Mouse (Mus musculus) stomach, embryonic 14.5 days (tissue): ENCODE data around the gene Arl15. TPM values are rescaled to one million over a fixed set of nuclear protein-coding genes. Genes with fewer than 3 reads are reported as not detected.

Experiments used
- ATAC-seq: fragments of 200-750 bp; cut with Nextera tagmentation; 2 replicates; pipeline ENCODE4 v1.8.0; 2017; ENCODE audit warnings: low read depth, moderate TSS enrichment; ENCODE audit not compliant: insufficient number of reproducible peaks, insufficient read depth, low FRiP score
- H3K27ac ChIP-seq: fragments of 300-500 bp; sonication (generic); 2 replicates; pipeline ENCODE4 v1.5.1; 2014; ENCODE audit warnings: mild to moderate bottlenecking, low read length, moderate library complexity, mixed read lengths
- H3K27me3 ChIP-seq: fragments of 300-500 bp; sonication (generic); 2 replicates; pipeline ENCODE4 v1.6.1; 2014; ENCODE audit warnings: low read length, control low read depth, mixed read lengths; ENCODE audit not compliant: control insufficient read depth, insufficient read depth
- H3K36me3 ChIP-seq: fragments of 300-500 bp; sonication (generic); 2 replicates; pipeline ENCODE4 v1.6.1; 2014; ENCODE audit warnings: mild to moderate bottlenecking, control low read depth, low read length, moderate library complexity, mixed read lengths; ENCODE audit not compliant: control insufficient read depth, insufficient read depth
- H3K4me1 ChIP-seq: fragments of 300-500 bp; sonication (generic); 2 replicates; pipeline ENCODE4 v1.6.1; 2014; ENCODE audit warnings: low read length, control low read depth, mixed read lengths; ENCODE audit not compliant: control insufficient read depth, insufficient read depth
- H3K4me2 ChIP-seq: fragments of 300-500 bp; sonication (generic); replicated peaks from 2 replicates; pipeline ENCODE4 v1.6.1; 2014; ENCODE audit warnings: low read depth, low read length, control low read depth
- H3K4me3 ChIP-seq: fragments of 300-500 bp; sonication (generic); 2 replicates; pipeline ENCODE4 v1.5.1; 2014; ENCODE audit warnings: low read depth, low read length, control low read depth
- H3K9ac ChIP-seq: fragments of 300-500 bp; sonication (generic); replicated peaks from 2 replicates; pipeline ENCODE4 v1.6.1; 2014; ENCODE audit warnings: low read depth, mild to moderate bottlenecking, control low read depth, low read length, moderate library complexity, mixed read lengths
- H3K9me3 ChIP-seq: fragments of 300-500 bp; sonication (generic); 2 replicates; pipeline ENCODE4 v1.6.1; 2016; ENCODE audit warnings: low read depth, low read length, control low read depth; ENCODE audit not compliant: control insufficient read depth
- WGBS: fragments of 180-500 bp; shearing (Covaris S2); extraction: QIAGEN DNeasy Blood & Tissue Kit; methylation state at CpG from one replicate; pipeline ENCODE4 v1.1.7; 2014; 5-methylcytosine and 5-hydroxymethylcytosine counted together
- polyA plus RNA-seq: library from polyadenylated mRNA; unstranded; fragments of >200 nt; fragmentation: Nextera tagmentation; extraction: Ambion mirVana; gene quantifications from 2 replicates; pipeline ENCODE4 v1.2.1, GENCODE M21; 2014

Arl15 gene
- polyA plus RNA-seq, 1 experiment from 2014 or later = 12.0 TPM

GRCm38 (mm10) chr13:113830805-113831204 lies 36.5 kb downstream of the Arl15 start:
- Histone ChIP-seq H3K4me3 (no peak overlapping the region), H3K36me3 (no peaks in the 10 kb centered on the region; the same call in 1 of the 2 replicates), H3K4me1 (no peaks in the 10 kb centered on the region), H3K9ac (no peak overlapping the region), H3K27me3 (no peaks in the 10 kb centered on the region), H3K4me2 (no peak overlapping the region), H3K27ac (no peak overlapping the region), H3K9me3 (no peaks in the 10 kb centered on the region)
- 83% methylated on average over 3 of the region's 3 CpGs for WGBS
- no peak for ATAC-seq

- no peak overlapping the region for H3K9ac ChIP-seq
- WGBS = 82% methylated on average over 6 of the region's 6 CpGs
- no peak for ATAC-seq
These were observed 38.6 kb downstream of the Arl15 start for GRCm38 (mm10) chr13:113832947-113833346.

GRCm38 (mm10) chr13:113835921-113836320 lies 41.6 kb downstream of the Arl15 start:
- no peaks in the 10 kb centered on the region for H3K9me3 ChIP-seq
- no peak for ATAC-seq
- no peaks in the 10 kb centered on the region for H3K4me1 ChIP-seq
- H3K27me3 ChIP-seq = no peaks in the 10 kb centered on the region
- no peak overlapping the region for H3K27ac ChIP-seq
- WGBS = 93% methylated on average over 6 of the region's 6 CpGs
- H3K36me3 ChIP-seq = no peaks in the 10 kb centered on the region
- no peak overlapping the region for H3K4me3 ChIP-seq
- no peak overlapping the region for H3K4me2 ChIP-seq
- no peak overlapping the region for H3K9ac ChIP-seq

More at GRCm38 (mm10) chr13:113832947-113833346, 38.6 kb downstream of the Arl15 start:
- Histone ChIP-seq H3K4me3 (no peak overlapping the region), H3K27me3 (no peaks in the 10 kb centered on the region), H3K9me3 (no peaks in the 10 kb centered on the region), H3K4me2 (no peak overlapping the region), H3K36me3 (no peaks in the 10 kb centered on the region), H3K4me1 (no peaks in the 10 kb centered on the region), H3K27ac (no peak overlapping the region)

- Histone ChIP-seq H3K27ac (no peak overlapping the region), H3K9me3 (no peaks in the 10 kb centered on the region), H3K9ac (no peak overlapping the region), H3K36me3 (no peaks in the 10 kb centered on the region), H3K27me3 (no peaks in the 10 kb centered on the region), H3K4me2 (no peak overlapping the region), H3K4me3 (no peak overlapping the region), H3K4me1 (no peaks in the 10 kb centered on the region)
- WGBS = 93% methylated on average over 16 of the region's 16 CpGs
- no peak for ATAC-seq
These were observed 44.6 kb downstream of the Arl15 start for GRCm38 (mm10) chr13:113838601-113839576.

- Histone ChIP-seq H3K9ac (no peak overlapping the region), H3K4me1 (no peaks in the 10 kb centered on the region; the same call in 1 of the 2 replicates), H3K36me3 (no peaks in the 10 kb centered on the region), H3K9me3 (no peaks in the 10 kb centered on the region), H3K4me2 (no peak overlapping the region), H3K27ac (no peak overlapping the region), H3K4me3 (no peak overlapping the region), H3K27me3 (no peaks in the 10 kb centered on the region)
- 84% methylated on average over 6 of the region's 6 CpGs for WGBS
- no peak for ATAC-seq
These were observed 46.1 kb downstream of the Arl15 start for GRCm38 (mm10) chr13:113840421-113840820.

GRCm38 (mm10) chr13:113842411-113843309 lies 48.4 kb downstream of the Arl15 start:
- H3K4me3 ChIP-seq = no peak overlapping the region
- H3K9me3 ChIP-seq = no peaks in the 10 kb centered on the region
- WGBS = 88% methylated on average over 14 of the region's 14 CpGs
- ATAC-seq = no peak
- no peaks in the 10 kb centered on the region for H3K27me3 ChIP-seq
- no peaks in the 10 kb centered on the region for H3K36me3 ChIP-seq
- H3K9ac ChIP-seq = no peak overlapping the region
- H3K4me1 ChIP-seq = peaks cover 5% of the 10 kb centered on the region; the same call in 1 of the 2 replicates
- H3K27ac ChIP-seq = no peak overlapping the region
- H3K4me2 ChIP-seq = no peak overlapping the region

- no peak overlapping the region for H3K4me2 ChIP-seq
- H3K4me1 ChIP-seq = peaks cover 5% of the 10 kb centered on the region; the same call in 1 of the 2 replicates
- H3K4me3 ChIP-seq = no peak overlapping the region
- no peak for ATAC-seq
- no peaks in the 10 kb centered on the region for H3K27me3 ChIP-seq
- no peaks in the 10 kb centered on the region for H3K9me3 ChIP-seq
- no peaks in the 10 kb centered on the region for H3K36me3 ChIP-seq
- WGBS = 66% methylated on average over 3 of the region's 3 CpGs
- H3K9ac ChIP-seq = no peak overlapping the region
- H3K27ac ChIP-seq = no peak overlapping the region
These were observed 49.0 kb downstream of the Arl15 start for GRCm38 (mm10) chr13:113843310-113843649.

GRCm38 (mm10) chr13:113843901-113844300 lies 49.6 kb downstream of the Arl15 start:
- no peak overlapping the region for H3K27ac ChIP-seq
- no peak overlapping the region for H3K4me2 ChIP-seq
- H3K27me3 ChIP-seq = no peaks in the 10 kb centered on the region
- no peak overlapping the region for H3K9ac ChIP-seq
- H3K36me3 ChIP-seq = no peaks in the 10 kb centered on the region
- no peak for ATAC-seq
- H3K4me3 ChIP-seq = no peak overlapping the region
- 93% methylated on average over 8 of the region's 8 CpGs for WGBS
- H3K4me1 ChIP-seq = peaks cover 5% of the 10 kb centered on the region; the same call in 1 of the 2 replicates
- no peaks in the 10 kb centered on the region for H3K9me3 ChIP-seq
